Mouse (Mus musculus) cortical plate, adult 2 months (tissue): ENCODE results near the gene Avl9.

Source experiments
- CTCF ChIP-seq: fragments of 200-500 bp; IDR thresholded peaks from 2 replicates; pipeline ENCODE4 v1.5.1; 2011; ENCODE audit warnings: mild to moderate bottlenecking, control low read depth, low read length; ENCODE audit not compliant: insufficient read depth; ENCODE audit errors: extremely low read depth
- POLR2A ChIP-seq: fragments of 200-500 bp; IDR thresholded peaks from 2 replicates; pipeline ENCODE4 v1.6.1; 2011; ENCODE audit warnings: mild to moderate bottlenecking, low read length, control low read depth; ENCODE audit not compliant: insufficient read depth; ENCODE audit errors: extremely low read depth

DNA sequence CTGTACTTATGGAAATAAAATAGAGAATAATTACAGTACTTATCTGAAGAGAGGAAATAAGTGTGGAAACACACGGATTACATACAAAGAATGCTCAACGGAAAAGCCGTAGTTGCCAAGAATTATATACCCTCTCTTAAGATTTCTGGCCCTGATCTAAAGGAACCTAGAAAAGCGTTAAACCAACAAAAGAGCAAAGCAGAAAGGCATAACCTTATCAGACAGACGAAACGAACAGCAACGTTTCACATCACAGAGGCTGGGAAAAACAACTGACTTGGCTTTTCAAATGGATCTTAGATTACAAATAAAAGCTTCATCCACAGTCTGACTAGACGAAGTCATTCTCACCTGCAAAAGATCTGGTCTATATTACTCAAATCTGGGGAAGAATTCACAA, 81.5 kb downstream of the Avl9 start:
- TF ChIP-seq POLR2A (no peak), CTCF (no peak)
